Mouse (Mus musculus) hindbrain, embryonic 15.5 days (tissue): ENCODE results near the gene Mkrn2os. TPM values are rescaled to one million over a fixed set of nuclear protein-coding genes. Genes with fewer than 3 reads are reported as not detected.

Source experiments
- ATAC-seq: fragments of 200-750 bp; cut with Nextera tagmentation; 2 replicates; pipeline ENCODE4 v1.8.0; 2017; ENCODE audit warnings: low read depth, moderate number of reproducible peaks, moderate TSS enrichment; ENCODE audit not compliant: low FRiP score
- H3K27ac ChIP-seq: fragments of 300-500 bp; sonication (generic); replicated peaks from 2 replicates; pipeline ENCODE4 v1.5.1; 2015; ENCODE audit warnings: mild to moderate bottlenecking, inconsistent platforms
- H3K27me3 ChIP-seq: fragments of 300-500 bp; sonication (generic); 2 replicates; pipeline ENCODE4 v1.6.1; 2015; ENCODE audit warnings: control low read depth, inconsistent platforms
- H3K36me3 ChIP-seq: fragments of 300-500 bp; sonication (generic); 2 replicates; pipeline ENCODE4 v1.6.1; 2015; ENCODE audit warnings: control low read depth, inconsistent platforms
- H3K4me1 ChIP-seq: fragments of 300-500 bp; sonication (generic); replicated peaks from 2 replicates; pipeline ENCODE4 v1.6.1; 2015; ENCODE audit warnings: control low read depth, inconsistent platforms
- H3K4me2 ChIP-seq: fragments of 300-500 bp; sonication (generic); 2 replicates; pipeline ENCODE4 v1.6.1; 2015; ENCODE audit warnings: moderate library complexity, mild to moderate bottlenecking, inconsistent platforms
- H3K4me3 ChIP-seq: fragments of 300-500 bp; sonication (generic); 2 replicates; pipeline ENCODE4 v1.5.1; 2015; ENCODE audit warnings: mild to moderate bottlenecking, inconsistent platforms
- H3K9ac ChIP-seq: fragments of 300-500 bp; sonication (generic); 2 replicates; pipeline ENCODE4 v1.6.1; 2015; ENCODE audit warnings: inconsistent platforms
- H3K9me3 ChIP-seq: fragments of 300-500 bp; sonication (generic); 2 replicates; pipeline ENCODE4 v1.6.1; 2016; ENCODE audit warnings: control low read depth, inconsistent platforms
- WGBS: fragments of 180-500 bp; shearing (Covaris S2); methylation state at CpG from one replicate; pipeline ENCODE4 v1.1.7; 2015; 5-methylcytosine and 5-hydroxymethylcytosine counted together
- polyA plus RNA-seq: library from polyadenylated mRNA; unstranded; fragments of >200 nt; fragmentation: Nextera tagmentation; extraction: Ambion mirVana; gene quantifications from 2 replicates; pipeline ENCODE4 v1.2.1, GENCODE M21; 2015

Gene Mkrn2os
- polyA plus RNA-seq, 1 experiment from 2014 or later: 0.35 TPM

DNA sequence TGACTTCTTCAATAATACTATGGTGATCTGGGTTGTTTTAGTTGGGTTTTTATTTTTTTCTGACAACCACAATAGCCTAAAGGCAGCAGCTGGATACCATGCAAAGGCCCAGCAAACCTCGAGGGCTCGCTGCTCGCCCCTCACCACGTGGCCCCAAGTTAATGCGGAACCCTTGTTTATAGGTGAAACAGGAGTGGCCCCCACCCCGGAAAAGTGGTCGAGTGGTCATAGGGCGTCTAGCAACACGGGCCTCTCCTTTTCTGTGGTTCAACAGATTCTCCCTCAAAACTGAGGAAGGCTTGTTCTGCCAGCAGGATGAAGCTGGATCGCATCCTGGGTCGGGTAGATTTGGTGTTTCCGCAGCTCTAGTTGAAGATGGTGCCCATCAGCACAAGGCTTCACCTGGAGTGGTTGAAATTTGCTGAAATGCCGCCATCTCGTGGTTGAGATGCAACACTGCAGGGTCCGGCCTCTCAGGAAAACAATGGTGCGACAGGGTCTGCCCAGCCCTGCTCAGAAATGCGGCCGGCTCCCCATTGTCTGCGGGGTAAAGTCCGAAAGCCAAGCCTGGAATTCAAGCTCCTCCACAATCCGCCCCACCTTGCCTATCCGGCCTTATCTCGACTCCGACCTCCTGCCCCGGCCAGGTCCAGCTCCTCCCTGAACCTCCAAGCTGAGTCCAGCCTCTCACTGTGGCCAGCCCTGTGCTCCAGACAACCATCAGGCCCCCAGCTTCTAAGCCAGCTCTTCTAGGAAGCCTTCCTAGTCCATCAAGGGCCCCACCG, 53.5 kb downstream of the Mkrn2os start:
- peak overlapping the region; percentile 74 for H3K4me2 ChIP-seq
- H3K27me3 ChIP-seq: no peaks in the 10 kb centered on the region
- ATAC-seq: peak; percentile 91
- H3K9ac ChIP-seq: peak overlapping the region; percentile 50
- H3K27ac ChIP-seq: no peak overlapping the region
- 23% methylated on average over 26 of the region's 26 CpGs for WGBS
- no peaks in the 10 kb centered on the region for H3K9me3 ChIP-seq
- peaks cover 11% of the 10 kb centered on the region for H3K4me1 ChIP-seq
- H3K36me3 ChIP-seq: no peaks in the 10 kb centered on the region
- H3K4me3 ChIP-seq: peak overlapping the region; percentile 36

DNA sequence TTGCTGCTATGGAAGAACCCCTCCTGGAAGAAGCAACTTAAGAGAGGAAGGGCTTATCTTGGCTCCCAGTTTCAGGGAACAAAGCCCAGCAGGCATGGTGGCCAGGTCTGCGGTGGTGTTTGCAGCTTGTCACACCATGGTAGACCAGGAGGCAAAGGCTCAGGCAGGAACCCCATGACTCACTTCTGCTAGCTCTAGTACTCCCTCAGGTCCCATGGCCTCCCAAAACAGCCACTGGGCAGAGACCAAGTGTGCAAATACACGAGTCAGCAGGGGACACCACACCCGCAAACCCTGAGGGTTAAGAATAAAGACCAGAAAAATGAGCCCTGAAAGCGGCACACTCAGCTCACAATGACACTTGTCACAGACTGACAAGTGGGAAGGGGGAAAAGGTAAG, 56.2 kb downstream of the Mkrn2os start:
- Histone ChIP-seq H3K27ac (no peak overlapping the region), H3K9me3 (no peaks in the 10 kb centered on the region), H3K4me2 (no peak overlapping the region), H3K9ac (no peak overlapping the region), H3K4me1 (peaks cover 7% of the 10 kb centered on the region; the same call in 1 of the 2 replicates), H3K4me3 (no peak overlapping the region), H3K27me3 (no peaks in the 10 kb centered on the region), H3K36me3 (no peaks in the 10 kb centered on the region)
- 60% methylated on average over 4 of the region's 4 CpGs for WGBS
- no peak for ATAC-seq

DNA sequence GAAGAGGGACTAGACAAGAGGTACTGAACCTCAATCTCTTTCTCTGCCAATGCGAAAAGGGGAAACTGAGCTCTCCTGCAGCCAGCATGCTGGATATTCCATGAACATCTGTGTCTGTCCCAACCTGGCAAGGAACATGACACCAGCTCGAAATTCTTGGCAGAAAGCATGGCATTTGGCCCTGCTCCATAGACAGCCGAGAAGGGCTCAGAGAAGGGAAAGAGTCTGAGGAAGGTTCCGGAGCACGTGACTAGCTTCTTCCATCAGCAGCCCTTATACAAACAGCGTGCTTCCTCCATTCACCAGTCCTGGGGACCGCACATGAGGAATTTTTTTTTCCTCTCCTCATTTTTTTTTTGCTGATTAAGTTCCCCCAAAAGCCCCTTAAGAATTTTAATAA, 57.8 kb downstream of the Mkrn2os start:
- no peak for ATAC-seq
- H3K4me1 ChIP-seq: peaks cover 7% of the 10 kb centered on the region; the same call in 1 of the 2 replicates
- no peak overlapping the region for H3K4me3 ChIP-seq
- H3K9ac ChIP-seq: no peak overlapping the region
- H3K27me3 ChIP-seq: no peaks in the 10 kb centered on the region
- 66% methylated on average over 7 of the region's 7 CpGs for WGBS
- H3K4me2 ChIP-seq: no peak overlapping the region
- no peak overlapping the region for H3K27ac ChIP-seq
- H3K9me3 ChIP-seq: no peaks in the 10 kb centered on the region
- H3K36me3 ChIP-seq: no peaks in the 10 kb centered on the region

Other genes with a start within 250 kb of the Mkrn2os start
- 0.58 and 0.73 TPM in 2 replicates for gene Pparg, start 231.6 kb downstream of the Mkrn2os start, polyA plus RNA-seq
- 30.3 and 35.3 TPM in 2 replicates for gene Tsen2, start 47.9 kb downstream of the Mkrn2os start, polyA plus RNA-seq
- 32.0 and 36.7 TPM in 2 replicates for gene Mkrn2, start 9.3 kb upstream of the Mkrn2os start, polyA plus RNA-seq
- gene Raf1, start 84.1 kb upstream of the Mkrn2os start, polyA plus RNA-seq: 124 and 136 TPM in 2 replicates
- 1.5 and 2.0 TPM in 2 replicates for gene Tmem40, start 169.8 kb upstream of the Mkrn2os start, polyA plus RNA-seq
- 12.8 and 12.9 TPM in 2 replicates for gene Cand2, start 182.0 kb upstream of the Mkrn2os start, polyA plus RNA-seq
- gene Rpl32, start 216.2 kb upstream of the Mkrn2os start, polyA plus RNA-seq: 948 and 1,117 TPM in 2 replicates
- 2.6 and 2.9 TPM in 2 replicates for gene Efcab12, start 245.8 kb upstream of the Mkrn2os start, polyA plus RNA-seq